Mouse (Mus musculus) kidney, adult 8-10 months (tissue): ENCODE measurements around the gene Nsmce1.
A peak's percentile ranks its signal among the peaks of the same experiment; 100 is the strongest.
"Not testable (repeated sequence)": the region's sequence is repeated elsewhere in the genome, so short reads cannot be mapped to it uniquely, and the experiment has no call there.

Source experiments
- DNase-seq, 2 experiments: peaks; one replicate each; pipeline ENCODE4 v3.0.0; 2022

The Nsmce1 gene

GRCm38 (mm10) chr7:125430170-125430842 lies 61.1 kb downstream of the Nsmce1 start:
- DNase-seq, result no peak

GRCm38 (mm10) chr7:125428816-125429500 lies 62.4 kb downstream of the Nsmce1 start:
- not testable (repeated sequence) for DNase-seq

GRCm38 (mm10) chr7:125428381-125428780 lies 63.0 kb downstream of the Nsmce1 start:
- DNase-seq, result no peak

- peak; percentile 9 to 43 for DNase-seq
These were observed 63.8 kb downstream of the Nsmce1 start for GRCm38 (mm10) chr7:125427492-125428090.

GRCm38 (mm10) chr7:125423056-125423455 lies 68.3 kb downstream of the Nsmce1 start:
- DNase-seq, result no peak

GRCm38 (mm10) chr7:125421911-125422310 lies 69.5 kb downstream of the Nsmce1 start:
- no peak for DNase-seq

GRCm38 (mm10) chr7:125420190-125420589 lies 71.2 kb downstream of the Nsmce1 start:
- peak in 1 of 2 experiments; percentile 25 for DNase-seq

- DNase-seq, result no peak
These were observed 73.0 kb downstream of the Nsmce1 start for GRCm38 (mm10) chr7:125418413-125418812.
